Mouse (Mus musculus): ENCODE data around the gene Prps1.

DNA sequence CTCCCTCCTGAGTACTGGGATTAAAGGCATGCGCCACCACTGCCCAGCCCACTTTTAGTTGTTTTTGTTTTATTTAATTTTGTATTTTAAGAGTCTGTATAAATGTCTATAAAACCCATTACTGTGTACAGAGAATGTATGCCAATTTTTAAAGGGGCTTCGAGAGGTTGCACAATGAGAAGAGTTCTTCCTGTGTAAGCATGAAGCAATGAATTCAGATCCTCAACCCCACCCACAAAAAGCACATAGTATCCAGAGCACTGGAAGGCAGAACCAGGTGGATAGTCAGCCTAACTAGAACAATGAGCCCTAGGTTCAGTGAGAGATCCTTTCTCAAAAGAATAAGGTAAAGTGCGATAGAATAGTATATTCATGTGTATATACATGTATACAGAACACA is 33.8 kb downstream of the Prps1 start:
- TF ChIP-seq CTCF (IDR thresholded peaks at IDR 0.05; ENCODE audit: extremely low read depth, insufficient read depth, insufficient read length, insufficient replicate concordance) (no peak), POLR2A (IDR thresholded peaks at IDR 0.05; ENCODE audit: low read depth, low read length) (no peak)

All from spleen, adult 2 months (tissue).